Mouse (Mus musculus) left cerebral cortex, adult 9 months (tissue): ENCODE data around the gene Atp2b4.

Experiments used
- DNase-seq, 2 experiments: peaks; one replicate each; pipeline ENCODE4 v3.0.0; 2022; ENCODE audit warnings: low spot score in 2 of 2

Gene Atp2b4

GRCm38 (mm10) chr1:133800948-133801393 is at the start of gene Atp2b4:
Gene Atp2b4 (minus strand): TSS chr1:133801041.
- DNase-seq = peak; percentile 76 to 96

GRCm38 (mm10) chr1:133844734-133845133 is 43.9 kb upstream of the Atp2b4 start:
- no peak for DNase-seq

- no peak for DNase-seq
Measured at GRCm38 (mm10) chr1:133843900-133844299, 43.1 kb upstream of the Atp2b4 start.

- no peak for DNase-seq
Measured at GRCm38 (mm10) chr1:133843370-133843769, 42.5 kb upstream of the Atp2b4 start.

- peak; percentile 67 to 83 for DNase-seq
Measured at GRCm38 (mm10) chr1:133842074-133842725, 41.4 kb upstream of the Atp2b4 start.

- no peak for DNase-seq
Measured at GRCm38 (mm10) chr1:133841171-133841926, 40.5 kb upstream of the Atp2b4 start.

GRCm38 (mm10) chr1:133840530-133840929 is 39.7 kb upstream of the Atp2b4 start:
- no peak for DNase-seq

GRCm38 (mm10) chr1:133834309-133834708 is 33.5 kb upstream of the Atp2b4 start:
- no peak for DNase-seq

- DNase-seq = no peak
Measured at GRCm38 (mm10) chr1:133832781-133833180, 31.9 kb upstream of the Atp2b4 start.

- no peak for DNase-seq
Measured at GRCm38 (mm10) chr1:133826193-133826592, 25.4 kb upstream of the Atp2b4 start.

GRCm38 (mm10) chr1:133825543-133825942 is 24.7 kb upstream of the Atp2b4 start:
- no peak for DNase-seq

GRCm38 (mm10) chr1:133825140-133825539 is 24.3 kb upstream of the Atp2b4 start:
- no peak for DNase-seq

- no peak for DNase-seq
Measured at GRCm38 (mm10) chr1:133821144-133821543, 20.3 kb upstream of the Atp2b4 start.

- no peak for DNase-seq
Measured at GRCm38 (mm10) chr1:133820100-133820499, 19.3 kb upstream of the Atp2b4 start.

- DNase-seq = no peak
Measured at GRCm38 (mm10) chr1:133818531-133818930, 17.7 kb upstream of the Atp2b4 start.

GRCm38 (mm10) chr1:133815747-133816491 is 15.1 kb upstream of the Atp2b4 start:
- DNase-seq = no peak

- no peak for DNase-seq
Measured at GRCm38 (mm10) chr1:133809376-133809775, 8.5 kb upstream of the Atp2b4 start.

GRCm38 (mm10) chr1:133808020-133808419 is 7.2 kb upstream of the Atp2b4 start:
- DNase-seq = no peak

- DNase-seq = peak in 1 of 2 experiments; percentile 29
Measured at GRCm38 (mm10) chr1:133801743-133802142, 902 bp upstream of the Atp2b4 start.

GRCm38 (mm10) chr1:133800512-133800911 is 329 bp downstream of the Atp2b4 start:
- no peak for DNase-seq

GRCm38 (mm10) chr1:133799686-133800445 is 975 bp downstream of the Atp2b4 start:
- peak in 1 of 2 experiments; percentile 26 for DNase-seq
